Mouse (Mus musculus) embryonic facial prominence, embryonic 15.5 days (tissue): ENCODE results near the gene U2surp. TPM values are rescaled to one million over a fixed set of nuclear protein-coding genes. Genes with fewer than 3 reads are reported as not detected.
"Not testable (repeated sequence)": the region's sequence is repeated elsewhere in the genome, so short reads cannot be mapped to it uniquely, and the experiment has no call there.

ENCODE experiments used
- ATAC-seq: fragments of 200-750 bp; cut with Nextera tagmentation; 2 replicates; pipeline ENCODE4 v1.8.0; 2017; ENCODE audit warnings: low read depth, moderate TSS enrichment; ENCODE audit not compliant: insufficient number of reproducible peaks, low FRiP score, low TSS enrichment
- H3K27ac ChIP-seq: fragments of 300-500 bp; sonication (generic); replicated peaks from 2 replicates; pipeline ENCODE4 v1.5.1; 2015; ENCODE audit warnings: mild to moderate bottlenecking, inconsistent platforms
- H3K27me3 ChIP-seq: fragments of 300-500 bp; sonication (generic); 2 replicates; pipeline ENCODE4 v1.6.1; 2015; ENCODE audit warnings: inconsistent platforms
- H3K36me3 ChIP-seq: fragments of 300-500 bp; sonication (generic); 2 replicates; pipeline ENCODE4 v1.6.1; 2015; ENCODE audit warnings: mild to moderate bottlenecking, inconsistent platforms
- H3K4me1 ChIP-seq: fragments of 300-500 bp; sonication (generic); 2 replicates; pipeline ENCODE4 v1.6.1; 2015; ENCODE audit warnings: inconsistent platforms
- H3K4me2 ChIP-seq: fragments of 300-500 bp; sonication (generic); replicated peaks from 2 replicates; pipeline ENCODE4 v1.6.1; 2015; ENCODE audit warnings: mild to moderate bottlenecking, inconsistent platforms
- H3K4me3 ChIP-seq: fragments of 300-500 bp; sonication (generic); replicated peaks from 2 replicates; pipeline ENCODE4 v1.5.1; 2015; ENCODE audit warnings: mild to moderate bottlenecking, inconsistent platforms
- H3K9ac ChIP-seq: fragments of 300-500 bp; sonication (generic); 2 replicates; pipeline ENCODE4 v1.6.1; 2015; ENCODE audit warnings: inconsistent platforms
- H3K9me3 ChIP-seq: fragments of 300-500 bp; sonication (generic); replicated peaks from 2 replicates; pipeline ENCODE4 v1.6.1; 2016; ENCODE audit warnings: inconsistent platforms
- WGBS: fragments of 180-500 bp; shearing (Covaris S2); methylation state at CpG from one replicate; pipeline ENCODE4 v1.1.7; 2015; 5-methylcytosine and 5-hydroxymethylcytosine counted together
- polyA plus RNA-seq: library from polyadenylated mRNA; unstranded; fragments of >200 nt; fragmentation: Nextera tagmentation; extraction: Ambion mirVana; gene quantifications from 2 replicates; pipeline ENCODE4 v1.2.1, GENCODE M21; 2015

U2surp gene
- polyA plus RNA-seq, 1 experiment from 2014 or later: 132 TPM

GRCm38 (mm10) chr9:95505666-95506065 is 6.1 kb downstream of the U2surp start:
- 90% methylated on average over 3 of the region's 3 CpGs for WGBS
- Histone ChIP-seq H3K4me2 (no peak overlapping the region), H3K4me3 (no peak overlapping the region), H3K9ac (no peak overlapping the region), H3K27me3 (no peaks in the 10 kb centered on the region), H3K27ac (no peak overlapping the region), H3K9me3 (no peaks in the 10 kb centered on the region), H3K4me1 (peaks cover 8% of the 10 kb centered on the region), H3K36me3 (peaks cover 5% of the 10 kb centered on the region; the same call in 1 of the 2 replicates)
- ATAC-seq: no peak

- no peak for ATAC-seq
- Histone ChIP-seq H3K4me1 (no peaks in the 10 kb centered on the region), H3K27ac (no peak overlapping the region), H3K36me3 (0 out of 2 replicates have a peak, but pooled peaks cover 3% of the 10 kb centered on the region), H3K9me3 (no peaks in the 10 kb centered on the region), H3K4me2 (no peak overlapping the region), H3K4me3 (no peak overlapping the region), H3K9ac (no peak overlapping the region), H3K27me3 (no peaks in the 10 kb centered on the region)
These were observed 11.9 kb downstream of the U2surp start for GRCm38 (mm10) chr9:95499848-95500247.

- Histone ChIP-seq H3K27me3 (no peaks in the 10 kb centered on the region), H3K27ac (no peak overlapping the region), H3K9ac (no peak overlapping the region), H3K4me2 (no peak overlapping the region), H3K4me3 (no peak overlapping the region), H3K9me3 (no peaks in the 10 kb centered on the region), H3K36me3 (peaks cover 16% of the 10 kb centered on the region), H3K4me1 (no peaks in the 10 kb centered on the region)
- no peak for ATAC-seq
- WGBS: 90% methylated on average over 1 of the region's 1 CpGs
These were observed 16.8 kb downstream of the U2surp start for GRCm38 (mm10) chr9:95495038-95495437.

GRCm38 (mm10) chr9:95493393-95493792 is 18.4 kb downstream of the U2surp start:
- Histone ChIP-seq H3K4me1 (no peaks in the 10 kb centered on the region), H3K36me3 (peaks cover 16% of the 10 kb centered on the region), H3K9ac (no peak overlapping the region), H3K4me2 (no peak overlapping the region), H3K9me3 (no peaks in the 10 kb centered on the region), H3K4me3 (no peak overlapping the region), H3K27ac (no peak overlapping the region), H3K27me3 (no peaks in the 10 kb centered on the region)
- ATAC-seq: no peak
- WGBS: 87% methylated on average over 3 of the region's 3 CpGs

GRCm38 (mm10) chr9:95490003-95490402 is 21.8 kb downstream of the U2surp start:
- no peaks in the 10 kb centered on the region for H3K27me3 ChIP-seq
- WGBS: 90% methylated on average over 3 of the region's 3 CpGs
- H3K9me3 ChIP-seq: no peaks in the 10 kb centered on the region
- no peak for ATAC-seq
- peaks cover 18% of the 10 kb centered on the region for H3K36me3 ChIP-seq
- no peak overlapping the region for H3K4me3 ChIP-seq
- H3K4me2 ChIP-seq: no peak overlapping the region
- no peaks in the 10 kb centered on the region for H3K4me1 ChIP-seq
- no peak overlapping the region for H3K27ac ChIP-seq
- no peak overlapping the region for H3K9ac ChIP-seq

GRCm38 (mm10) chr9:95488861-95489260 is 22.9 kb downstream of the U2surp start:
- Histone ChIP-seq H3K9ac (no peak overlapping the region), H3K36me3 (peaks cover 21% of the 10 kb centered on the region)
- ATAC-seq: no peak

GRCm38 (mm10) chr9:95479981-95480380 is 31.8 kb downstream of the U2surp start:
- no peak overlapping the region for H3K9ac ChIP-seq
- no peak for ATAC-seq
- no peaks in the 10 kb centered on the region for H3K4me1 ChIP-seq
- H3K27ac ChIP-seq: no peak overlapping the region
- 85% methylated on average over 3 of the region's 3 CpGs for WGBS
- no peaks in the 10 kb centered on the region for H3K27me3 ChIP-seq
- peaks cover 54% of the 10 kb centered on the region for H3K36me3 ChIP-seq
- H3K4me2 ChIP-seq: no peak overlapping the region
- no peaks in the 10 kb centered on the region for H3K9me3 ChIP-seq
- H3K4me3 ChIP-seq: no peak overlapping the region

More at GRCm38 (mm10) chr9:95488861-95489260, 22.9 kb downstream of the U2surp start:
- Histone ChIP-seq H3K27ac (no peak overlapping the region), H3K4me1 (no peaks in the 10 kb centered on the region), H3K4me2 (no peak overlapping the region), H3K9me3 (no peaks in the 10 kb centered on the region), H3K27me3 (no peaks in the 10 kb centered on the region), H3K4me3 (no peak overlapping the region)

GRCm38 (mm10) chr9:95478443-95478842 is 33.4 kb downstream of the U2surp start:
- H3K36me3 ChIP-seq: peaks cover 61% of the 10 kb centered on the region
- no peaks in the 10 kb centered on the region for H3K9me3 ChIP-seq
- no peaks in the 10 kb centered on the region for H3K27me3 ChIP-seq
- no peaks in the 10 kb centered on the region for H3K4me1 ChIP-seq
- no peak overlapping the region for H3K4me2 ChIP-seq
- no peak for ATAC-seq
- no peak overlapping the region for H3K9ac ChIP-seq
- no peak overlapping the region for H3K27ac ChIP-seq
- 95% methylated on average over 5 of the region's 5 CpGs for WGBS
- H3K4me3 ChIP-seq: no peak overlapping the region

- Histone ChIP-seq H3K9ac (no peak overlapping the region), H3K36me3 (peaks cover 59% of the 10 kb centered on the region), H3K9me3 (no peaks in the 10 kb centered on the region), H3K4me2 (no peak overlapping the region), H3K27ac (no peak overlapping the region), H3K27me3 (no peaks in the 10 kb centered on the region), H3K4me3 (no peak overlapping the region), H3K4me1 (no peaks in the 10 kb centered on the region)
- ATAC-seq: no peak
- WGBS: 78% methylated on average over 1 of the region's 1 CpGs
These were observed 38.9 kb downstream of the U2surp start for GRCm38 (mm10) chr9:95472926-95473325.

GRCm38 (mm10) chr9:95469011-95469576 is 42.7 kb downstream of the U2surp start:
- H3K27ac ChIP-seq, H3K9ac ChIP-seq, H3K9me3 ChIP-seq, H3K4me1 ChIP-seq, H3K27me3 ChIP-seq, H3K4me2 ChIP-seq, H3K4me3 ChIP-seq, ATAC-seq: not testable (repeated sequence)
- H3K36me3 ChIP-seq: peaks cover 63% of the 10 kb centered on the region
- WGBS: 92% methylated on average over 7 of the region's 7 CpGs

GRCm38 (mm10) chr9:95464028-95464427 is 47.8 kb downstream of the U2surp start:
- no peak overlapping the region for H3K9ac ChIP-seq
- peaks cover 53% of the 10 kb centered on the region for H3K36me3 ChIP-seq
- no peaks in the 10 kb centered on the region for H3K9me3 ChIP-seq
- no peaks in the 10 kb centered on the region for H3K4me1 ChIP-seq
- no peak for ATAC-seq
- H3K27me3 ChIP-seq: no peaks in the 10 kb centered on the region
- no peak overlapping the region for H3K4me3 ChIP-seq
- no peak overlapping the region for H3K27ac ChIP-seq
- H3K4me2 ChIP-seq: no peak overlapping the region
- 96% methylated on average over 1 of the region's 1 CpGs for WGBS

- no peak for ATAC-seq
These were observed 59.9 kb downstream of the U2surp start for GRCm38 (mm10) chr9:95451931-95452330.

More at GRCm38 (mm10) chr9:95451931-95452330, 59.9 kb downstream of the U2surp start:
- no peak overlapping the region for H3K4me2 ChIP-seq
- 21% methylated on average over 3 of the region's 3 CpGs for WGBS
- no peaks in the 10 kb centered on the region for H3K9me3 ChIP-seq
- peaks cover 4% of the 10 kb centered on the region; the same call in 1 of the 2 replicates for H3K4me1 ChIP-seq
- H3K27ac ChIP-seq: no peak overlapping the region
- H3K36me3 ChIP-seq: no peaks in the 10 kb centered on the region
- no peak overlapping the region for H3K9ac ChIP-seq
- no peaks in the 10 kb centered on the region for H3K27me3 ChIP-seq
- no peak overlapping the region for H3K4me3 ChIP-seq
